Mouse (Mus musculus) MEL (cell line): ENCODE measurements around the gene Gm49383. TPM values are rescaled to one million over a fixed set of nuclear protein-coding genes. Genes with fewer than 3 reads are reported as not detected.

Experiments used
- DNase-seq: peaks from one replicate; pipeline ENCODE4 v3.0.0; 2011; ENCODE audit warnings: low read depth, low spot score
- H3K27ac ChIP-seq: 2 replicates; pipeline ENCODE4 v1.5.1; 2012; ENCODE audit warnings: low read depth, mild to moderate bottlenecking, control low read depth, low read length, moderate library complexity; ENCODE audit not compliant: control insufficient read depth
- H3K27me3 ChIP-seq, 2 experiments: fragments of 150-350 bp in 1 of 2; sonication (generic) in 1 of 2; 2 replicates each; pipeline ENCODE4 v1.6.1; 2012; ENCODE audit warnings: low read length in 2 of 2, mild to moderate bottlenecking in 2 of 2, improper control_type of control experiment in 1 of 2, moderate library complexity in 1 of 2; ENCODE audit not compliant: insufficient read depth in 2 of 2, control insufficient read depth in 1 of 2
- H3K36me3 ChIP-seq, 2 experiments: 2 replicates each; pipeline ENCODE4 v1.6.1; 2012 to 2014; ENCODE audit warnings: low read length in 2 of 2, improper control_type of control experiment in 1 of 2, inconsistent platforms in 1 of 2, mild to moderate bottlenecking in 1 of 2; ENCODE audit not compliant: insufficient read depth in 2 of 2, control insufficient read depth in 1 of 2
- H3K4me1 ChIP-seq, 2 experiments: fragments of 150-350 bp in 1 of 2; sonication (generic) in 1 of 2; 2 replicates each; pipeline ENCODE4 v1.6.1; 2012; ENCODE audit warnings: low read length in 2 of 2, improper control_type of control experiment in 1 of 2, mild to moderate bottlenecking in 1 of 2; ENCODE audit not compliant: insufficient read depth in 2 of 2, control insufficient read depth in 1 of 2
- H3K4me3 ChIP-seq, 2 experiments: fragments of 150-350 bp in 1 of 2; sonication (generic) in 1 of 2; 2 replicates each; pipeline ENCODE4 v1.5.1; 2012; ENCODE audit warnings: low read depth in 2 of 2, low read length in 2 of 2, mild to moderate bottlenecking in 2 of 2, moderate library complexity in 2 of 2, control low read depth in 1 of 2, improper control_type of control experiment in 1 of 2; ENCODE audit not compliant: control insufficient read depth in 1 of 2, insufficient read depth in 1 of 2
- H3K79me2 ChIP-seq: 2 replicates; pipeline ENCODE4 v1.6.1; 2012; ENCODE audit warnings: mild to moderate bottlenecking, low read length, moderate library complexity; ENCODE audit not compliant: control insufficient read depth, poor library complexity, insufficient read depth
- H3K9ac ChIP-seq: 2 replicates; pipeline ENCODE4 v1.6.1; 2012; ENCODE audit warnings: low read depth, mild to moderate bottlenecking, control low read depth, low read length, moderate library complexity; ENCODE audit not compliant: control insufficient read depth, poor library complexity, severe bottlenecking
- H3K9me3 ChIP-seq: fragments of 150-350 bp; sonication (generic); replicated peaks from 2 replicates; pipeline ENCODE4 v1.6.1; 2012; ENCODE audit warnings: mild to moderate bottlenecking, low read length, improper control_type of control experiment, moderate library complexity; ENCODE audit not compliant: insufficient read depth
- BHLHE40 ChIP-seq: IDR thresholded peaks from 2 replicates; pipeline ENCODE4 v1.6.1; 2012; ENCODE audit warnings: low read depth, mild to moderate bottlenecking, inconsistent platforms, low read length, improper control_type of control experiment, borderline replicate concordance
- CHD1 ChIP-seq: IDR thresholded peaks from 2 replicates; pipeline ENCODE4 v1.6.1; 2012; ENCODE audit warnings: low read depth, mild to moderate bottlenecking, inconsistent platforms, low read length, improper control_type of control experiment
- CHD2 ChIP-seq: IDR thresholded peaks from 2 replicates; pipeline ENCODE4 v1.6.1; 2011; ENCODE audit warnings: low read length, improper control_type of control experiment
- E2F4 ChIP-seq: IDR thresholded peaks from 2 replicates; pipeline ENCODE4 v1.6.1; 2011; ENCODE audit warnings: low read depth, low read length, improper control_type of control experiment, borderline replicate concordance
- EP300 ChIP-seq, 2 experiments: IDR thresholded peaks; 2 replicates each; pipeline ENCODE4 v1.6.1; 2011; ENCODE audit warnings: improper control_type of control experiment in 2 of 2, low read length in 2 of 2, low read depth in 1 of 2, mild to moderate bottlenecking in 1 of 2
- ETS1 ChIP-seq: IDR thresholded peaks from 2 replicates; pipeline ENCODE4 v1.6.1; 2012; ENCODE audit warnings: low read depth, mild to moderate bottlenecking, inconsistent platforms, low read length, improper control_type of control experiment, moderate library complexity
- JUND ChIP-seq: IDR thresholded peaks from 2 replicates; pipeline ENCODE4 v1.6.1; 2011; ENCODE audit warnings: low read depth, mild to moderate bottlenecking, improper control_type of control experiment, low read length
- KAT2A ChIP-seq: conservative IDR thresholded peaks from 2 replicates; pipeline ENCODE4 v1.6.1; 2012; ENCODE audit warnings: low read depth, low read length, improper control_type of control experiment, inconsistent platforms
- MAFK ChIP-seq: IDR thresholded peaks from 2 replicates; pipeline ENCODE4 v1.6.1; 2011; ENCODE audit warnings: low read depth, mild to moderate bottlenecking, low read length, improper control_type of control experiment, borderline replicate concordance
- MAZ ChIP-seq: IDR thresholded peaks from 2 replicates; pipeline ENCODE4 v1.6.1; 2012; ENCODE audit warnings: low read depth, mild to moderate bottlenecking, inconsistent platforms, low read length, improper control_type of control experiment
- MXI1 ChIP-seq: IDR thresholded peaks from 2 replicates; pipeline ENCODE4 v1.6.1; 2011; ENCODE audit warnings: mild to moderate bottlenecking, low read depth, low read length, improper control_type of control experiment
- MYC ChIP-seq: IDR thresholded peaks from 2 replicates; pipeline ENCODE4 v1.6.1; 2011; ENCODE audit warnings: low read depth, mild to moderate bottlenecking, low read length, improper control_type of control experiment, moderate library complexity
- NRF1 ChIP-seq: IDR thresholded peaks from 2 replicates; pipeline ENCODE4 v1.6.1; 2014; ENCODE audit warnings: low read depth, mild to moderate bottlenecking, inconsistent platforms, low read length, improper control_type of control experiment, moderate library complexity; ENCODE audit not compliant: poor library complexity, insufficient read depth, severe bottlenecking
- POLR2A ChIP-seq, 2 experiments: IDR thresholded peaks; 2 replicates each; pipeline ENCODE4 v1.6.1; 2011 to 2012; ENCODE audit warnings: low read length in 2 of 2, mild to moderate bottlenecking in 2 of 2, control low read depth in 1 of 2, improper control_type of control experiment in 1 of 2, low read depth in 1 of 2, moderate library complexity in 1 of 2; ENCODE audit not compliant: control insufficient read depth in 1 of 2, insufficient read depth in 1 of 2, poor library complexity in 1 of 2
- RCOR1 ChIP-seq: IDR thresholded peaks from 2 replicates; pipeline ENCODE4 v1.6.1; 2012; ENCODE audit warnings: low read depth, mild to moderate bottlenecking, inconsistent platforms, low read length, improper control_type of control experiment
- SIN3A ChIP-seq: IDR thresholded peaks from 2 replicates; pipeline ENCODE4 v1.6.1; 2012; ENCODE audit warnings: low read length, improper control_type of control experiment, inconsistent platforms
- SMC3 ChIP-seq: IDR thresholded peaks from 2 replicates; pipeline ENCODE4 v1.6.1; 2011; ENCODE audit warnings: low read depth, low read length, improper control_type of control experiment
- TAL1 ChIP-seq: IDR thresholded peaks from 2 replicates; pipeline ENCODE4 v1.6.1; 2012; ENCODE audit warnings: mild to moderate bottlenecking, inconsistent platforms, low read length, moderate library complexity, mixed read lengths
- UBTF ChIP-seq: IDR thresholded peaks from 2 replicates; pipeline ENCODE4 v1.6.1; 2012; ENCODE audit warnings: low read depth, mild to moderate bottlenecking, inconsistent platforms, low read length, improper control_type of control experiment, moderate library complexity, borderline replicate concordance; ENCODE audit not compliant: insufficient read depth
- USF2 ChIP-seq, 2 experiments: IDR thresholded peaks; 2 replicates each; pipeline ENCODE4 v1.6.1; 2011 to 2012; ENCODE audit warnings: improper control_type of control experiment in 2 of 2, low read length in 2 of 2, borderline replicate concordance in 1 of 2, inconsistent platforms in 1 of 2, low read depth in 1 of 2, mild to moderate bottlenecking in 1 of 2; ENCODE audit not compliant: insufficient read depth in 1 of 2
- ZC3H11A ChIP-seq: IDR thresholded peaks from 2 replicates; pipeline ENCODE4 v1.6.1; 2012; ENCODE audit warnings: low read depth, mild to moderate bottlenecking, inconsistent platforms, low read length, improper control_type of control experiment
- ZMIZ1 ChIP-seq: IDR thresholded peaks from 2 replicates; pipeline ENCODE4 v1.6.1; 2012; ENCODE audit warnings: low read depth, mild to moderate bottlenecking, inconsistent platforms, low read length, improper control_type of control experiment, moderate library complexity
- ZNF384 ChIP-seq: IDR thresholded peaks from 2 replicates; pipeline ENCODE4 v1.6.1; 2012; ENCODE audit warnings: low read depth, mild to moderate bottlenecking, inconsistent platforms, low read length, improper control_type of control experiment
- polyA plus RNA-seq, 2 experiments: library from polyadenylated mRNA; stranded (reverse) in 1 of 2; unstranded in 1 of 2; fragments of >175 nt in 1 of 2; fragments of >200 nt in 1 of 2; gene quantifications; 2 replicates each; pipeline versions ENCODE4 v1.2.1 to v1.2.4; 2012; ENCODE audit warnings: low replicate concordance in 2 of 2, low read depth in 1 of 2; ENCODE audit not compliant: insufficient read length in 2 of 2, insufficient read depth in 1 of 2, missing spikeins in 1 of 2
- total RNA-seq: library from RNA; depleted of rRNA; stranded (reverse); fragments of 300-350 nt; gene quantifications from 2 replicates; pipeline ENCODE4 v1.2.3, GENCODE M21; 2012

The Gm49383 gene
- total and polyA plus RNA-seq, 3 experiments: 27.5 to 28.8 TPM; not detected in 1

DNA sequence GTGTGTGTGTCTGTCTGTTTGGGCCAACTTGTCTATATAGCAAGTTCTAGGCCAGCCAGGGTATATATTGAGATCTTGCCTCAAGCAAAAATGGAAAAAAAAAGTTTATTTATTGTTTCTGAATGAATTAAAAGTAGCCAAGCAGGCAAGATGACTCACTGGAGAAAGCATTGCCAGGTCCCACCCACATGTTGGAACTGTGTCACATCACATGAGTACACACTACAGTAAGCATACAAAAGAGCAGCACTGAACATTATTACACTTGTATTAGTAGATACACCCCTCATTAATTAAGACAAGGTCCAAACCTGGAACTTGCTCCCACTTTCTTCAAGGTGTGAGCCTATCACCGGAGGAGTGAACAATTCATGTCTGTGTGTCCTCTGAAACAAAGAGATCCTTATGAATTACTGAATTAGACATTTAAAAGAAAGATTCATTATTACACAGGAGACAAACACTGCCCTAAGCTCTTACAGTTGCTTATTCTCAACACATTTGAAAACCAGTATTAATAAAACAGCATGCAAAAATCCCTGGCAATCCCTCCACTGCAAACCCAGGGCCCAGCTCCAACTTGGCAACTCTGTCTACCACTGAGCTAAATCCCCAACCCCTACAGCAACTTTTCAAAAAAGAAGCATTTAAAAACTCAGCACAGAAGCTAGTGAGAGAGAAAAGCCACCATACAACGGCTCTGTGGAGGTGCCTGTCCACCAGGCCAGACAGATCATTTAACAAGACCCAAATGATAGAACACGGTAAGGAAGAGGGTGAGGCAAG lies 18.3 kb upstream of the Gm49383 start:
- H3K9me3 ChIP-seq: no peaks in the 10 kb centered on the region
- H3K27me3 ChIP-seq: no peaks in the 10 kb centered on the region
- no peak overlapping the region for H3K9ac ChIP-seq
- H3K4me1 ChIP-seq: no peaks in the 10 kb centered on the region
- no peak for DNase-seq
- no peaks in the 10 kb centered on the region; a peak in 2 of 4 replicates for H3K36me3 ChIP-seq
- no peak overlapping the region for H3K27ac ChIP-seq
- no peaks in the 10 kb centered on the region for H3K79me2 ChIP-seq
- TF ChIP-seq E2F4 (no peak), USF2 (IDR thresholded peaks at IDR 0.05; ENCODE audit: borderline replicate concordance in 1 of 2, insufficient read depth in 1 of 2, low read depth in 1 of 2, low read length in 2 of 2) (no peak), JUND (no peak), CHD1 (no peak), MAZ (no peak)
- no peak overlapping the region for H3K4me3 ChIP-seq

DNA sequence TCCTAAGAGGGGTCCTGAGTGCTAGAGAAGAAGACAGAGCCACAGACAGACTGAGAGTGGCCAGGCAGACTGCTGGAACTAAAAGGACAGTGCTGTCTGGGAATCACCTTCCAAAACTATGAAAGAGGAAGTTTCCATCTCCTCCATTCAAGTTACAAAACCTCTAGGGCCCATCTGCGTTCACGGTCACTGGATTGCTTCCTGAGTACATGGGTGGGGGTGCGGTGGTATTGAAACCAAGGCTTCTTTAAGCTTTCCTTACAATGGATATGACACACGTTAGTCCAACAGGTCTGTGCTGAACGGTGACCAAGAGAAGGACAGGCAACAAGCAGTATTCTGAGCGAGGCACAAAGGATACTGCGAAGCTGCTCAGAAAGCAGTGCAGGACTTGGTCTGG lies 17.5 kb upstream of the Gm49383 start:
- H3K4me3 ChIP-seq: no peak overlapping the region
- no peak for TF ChIP-seq E2F4
- no peak for TF ChIP-seq RCOR1
- no peak for TF ChIP-seq CHD2
- no peak for TF ChIP-seq NRF1
- no peak for TF ChIP-seq ZC3H11A
- TF ChIP-seq TAL1: no peak
- TF ChIP-seq KAT2A: no peak
- TF ChIP-seq SMC3: no peak
- no peak for TF ChIP-seq SIN3A
- no peak for TF ChIP-seq EP300 (IDR thresholded peaks at IDR 0.05; ENCODE audit: low read depth in 1 of 2, low read length in 2 of 2)
- no peak for TF ChIP-seq MAFK
- TF ChIP-seq BHLHE40: no peak
- TF ChIP-seq MYC: no peak
- TF ChIP-seq ZMIZ1: no peak
- no peak for TF ChIP-seq ETS1
- no peak for TF ChIP-seq ZNF384
- no peak for TF ChIP-seq MXI1
- no peak for TF ChIP-seq UBTF
- no peak for TF ChIP-seq POLR2A (IDR thresholded peaks at IDR 0.05; ENCODE audit: control insufficient read depth in 1 of 2, insufficient read depth in 1 of 2, low read depth in 1 of 2, low read length in 2 of 2, poor library complexity in 1 of 2)
- TF ChIP-seq, all 39 proteins: peak for 0
- no peaks in the 10 kb centered on the region for H3K9me3 ChIP-seq
- no peaks in the 10 kb centered on the region for H3K4me1 ChIP-seq
- no peak overlapping the region for H3K27ac ChIP-seq
- no peak overlapping the region for H3K9ac ChIP-seq
- H3K79me2 ChIP-seq: no peaks in the 10 kb centered on the region
- no peaks in the 10 kb centered on the region; a peak in 2 of 4 replicates for H3K36me3 ChIP-seq
- no peak for DNase-seq
- H3K27me3 ChIP-seq: no peaks in the 10 kb centered on the region
